ENCODE assay signal across 16 mouse cellular contexts in the genomic region with DNA sequence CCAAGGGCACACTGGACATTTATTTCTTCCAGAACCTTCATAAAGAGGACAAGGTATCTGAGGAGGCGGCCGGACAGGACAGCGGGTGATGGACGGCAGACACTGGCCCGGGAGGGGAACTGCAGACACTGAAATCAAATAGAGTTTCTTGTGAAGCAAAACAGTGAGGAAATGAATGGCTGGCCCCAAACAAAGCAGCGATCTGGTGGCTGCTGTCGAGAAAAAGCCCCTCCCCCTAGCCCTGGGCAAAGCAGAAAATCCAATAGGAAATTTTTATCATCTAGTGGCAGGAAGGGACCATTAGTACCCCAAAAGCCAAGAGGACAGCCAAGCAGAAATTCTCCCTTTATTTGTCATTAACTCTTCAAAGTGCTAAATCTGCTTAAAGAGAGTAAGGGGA. TPM values are rescaled to one million over a fixed set of nuclear protein-coding genes. Genes with fewer than 3 reads are reported as not detected.
DNase-seq lines count a peak whose midpoint lies in the region; ATAC-seq and TF ChIP-seq lines count a peak whose summit lies in the region.
"Had no signal": no experiment of that assay in that cellular context is flagged by ENCODE, and none has a peak within 500 bp of the region (broad histone marks: within the 10 kb centered on the region; RNA-seq: fewer than 3 reads in every experiment).

No protein-coding gene starts in this region.

- H3K36me3 ChIP-seq in hindbrain, embryonic 10.5 days: no peaks in the 10 kb centered on the region
- no peaks in the 10 kb centered on the region for H3K36me3 ChIP-seq in hindbrain, postnatal 0 days (ENCODE audit: insufficient read depth, low read length)
- no peaks in the 10 kb centered on the region for H3K36me3 ChIP-seq in forebrain, embryonic 13.5 days (ENCODE audit: poor library complexity, severe bottlenecking)
- H3K36me3 ChIP-seq in midbrain, embryonic 13.5 days: no peaks in the 10 kb centered on the region
- H3K36me3 ChIP-seq: kidney, embryonic 15.5 days; lung, embryonic 15.5 days had no signal

- H3K4me3 ChIP-seq in hindbrain, embryonic 10.5 days: no peak overlapping the region
- H3K4me3 ChIP-seq in hindbrain, postnatal 0 days (ENCODE audit: low read length): no peak overlapping the region
- H3K4me3 ChIP-seq in forebrain, embryonic 13.5 days: no peak overlapping the region
- H3K4me3 ChIP-seq in midbrain, embryonic 13.5 days (replicated peaks): no peak overlapping the region
- H3K4me3 ChIP-seq: kidney, embryonic 15.5 days; lung, embryonic 15.5 days; myocyte had no signal

- no peak overlapping the region for H3K4me2 ChIP-seq in hindbrain, postnatal 0 days (ENCODE audit: low read depth, low read length)
- H3K4me2 ChIP-seq in forebrain, embryonic 13.5 days: peak overlapping the region; percentile 28
- peak overlapping the region; percentile 19; the same call in 1 of the 2 replicates for H3K4me2 ChIP-seq in midbrain, embryonic 13.5 days (replicated peaks)
- H3K4me2 ChIP-seq: kidney, embryonic 15.5 days; lung, embryonic 15.5 days had no signal

- H3K27ac ChIP-seq in hindbrain, embryonic 10.5 days: peak overlapping the region; percentile 80
- no peak overlapping the region for H3K27ac ChIP-seq in hindbrain, postnatal 0 days
- H3K27ac ChIP-seq in forebrain, embryonic 13.5 days: 0 out of 2 replicates have a peak overlapping the region, but pooled peaks have one; percentile 3
- H3K27ac ChIP-seq in midbrain, embryonic 13.5 days: peak overlapping the region; percentile 58
- H3K27ac ChIP-seq: kidney, embryonic 15.5 days; lung, embryonic 15.5 days had no signal

- no peaks in the 10 kb centered on the region for H3K27me3 ChIP-seq in hindbrain, embryonic 10.5 days (ENCODE audit: insufficient read depth, poor library complexity, severe bottlenecking)
- H3K27me3 ChIP-seq in hindbrain, postnatal 0 days (ENCODE audit: insufficient read depth, low read length): no peaks in the 10 kb centered on the region
- H3K27me3 ChIP-seq in forebrain, embryonic 13.5 days: no peaks in the 10 kb centered on the region
- H3K27me3 ChIP-seq in midbrain, embryonic 13.5 days: no peaks in the 10 kb centered on the region
- H3K27me3 ChIP-seq: kidney, embryonic 15.5 days; lung, embryonic 15.5 days had no signal

- no peak for TF ChIP-seq CTCF in hindbrain, postnatal 0 days (IDR thresholded peaks at IDR 0.05; ENCODE audit: low read depth)

- peak; percentile 38 for DNase-seq in hindbrain, embryonic 10.5 days (ENCODE audit: low spot score)
- no peak for DNase-seq in hindbrain, postnatal 0 days (ENCODE audit: low spot score)
- DNase-seq in embryo, embryonic 10 days (ENCODE audit: low spot score): peak; percentile 43
- no peak for DNase-seq in lung, postnatal 10 days
- DNase-seq in left cerebral cortex, adult 11 months (ENCODE audit: low spot score): no peak
- DNase-seq: cerebellum, adult 11 months; thymus, adult 2 months had no signal

- no peaks in the 10 kb centered on the region for H3K9me3 ChIP-seq in hindbrain, embryonic 10.5 days
- no peaks in the 10 kb centered on the region for H3K9me3 ChIP-seq in hindbrain, postnatal 0 days (ENCODE audit: low read length)
- H3K9me3 ChIP-seq in forebrain, embryonic 13.5 days (replicated peaks): no peaks in the 10 kb centered on the region
- no peaks in the 10 kb centered on the region for H3K9me3 ChIP-seq in midbrain, embryonic 13.5 days
- H3K9me3 ChIP-seq: kidney, embryonic 15.5 days; lung, embryonic 15.5 days had no signal

- no peak for ATAC-seq in hindbrain, postnatal 0 days
- peak; percentile 63; the same call in 1 of the 2 replicates for ATAC-seq in forebrain, embryonic 13.5 days
- no peak for ATAC-seq in midbrain, embryonic 13.5 days
- no peak for ATAC-seq in inflammation-experienced regulatory T-cells, adult 6 months

- 25% methylated on average over 7 of the region's 7 CpGs for WGBS in hindbrain, embryonic 10.5 days
- 13% methylated on average over 7 of the region's 7 CpGs for WGBS in hindbrain, postnatal 0 days
- WGBS in forebrain, embryonic 13.5 days: 3% methylated on average over 7 of the region's 7 CpGs
- 26% methylated on average over 7 of the region's 7 CpGs for WGBS in midbrain, embryonic 13.5 days

- peaks cover 33% of the 10 kb centered on the region for H3K4me1 ChIP-seq in hindbrain, embryonic 10.5 days (replicated peaks)
- peaks cover 4% of the 10 kb centered on the region; the same call in 1 of the 2 replicates for H3K4me1 ChIP-seq in hindbrain, postnatal 0 days (ENCODE audit: insufficient read depth, low read length)
- peaks cover 28% of the 10 kb centered on the region for H3K4me1 ChIP-seq in forebrain, embryonic 13.5 days
- H3K4me1 ChIP-seq in midbrain, embryonic 13.5 days (replicated peaks): peaks cover 26% of the 10 kb centered on the region
- H3K4me1 ChIP-seq: lung, embryonic 15.5 days had no signal

- H3K9ac ChIP-seq in hindbrain, postnatal 0 days (replicated peaks; ENCODE audit: low read length): no peak overlapping the region
- no peak overlapping the region for H3K9ac ChIP-seq in forebrain, embryonic 13.5 days
- no peak overlapping the region for H3K9ac ChIP-seq in midbrain, embryonic 13.5 days (replicated peaks)
- H3K9ac ChIP-seq: kidney, embryonic 15.5 days; lung, embryonic 15.5 days had no signal

RNA-seq across cellular contexts. Expression of a gene that starts 42.9 kb away (rescaled TPM):
- polyA plus RNA-seq in hindbrain, embryonic 10.5 days (2016; fragmentation: Nextera tagmentation; extraction: Ambion mirVana): 1.6 and 1.7 TPM in 2 replicates
- total RNA-seq in hindbrain, postnatal 0 days (2014; rRNA removed): 74.4 and 117 TPM in 2 replicates
- 110 and 120 TPM in 2 replicates for polyA plus RNA-seq in hindbrain, postnatal 0 days (2015; fragmentation: Nextera tagmentation; extraction: Ambion mirVana)
- polyA plus RNA-seq in forebrain, embryonic 13.5 days (2015; fragmentation: Nextera tagmentation; extraction: Ambion mirVana): 65.6 and 81.2 TPM in 2 replicates
- 56.1 and 59.7 TPM in 2 replicates for polyA plus RNA-seq in midbrain, embryonic 13.5 days (2015; fragmentation: Nextera tagmentation; extraction: Ambion mirVana)
- polyA plus RNA-seq in inflammation-experienced regulatory T-cells, adult 6 months (2017; shearing (Covaris generic)): not detected
- total RNA-seq: gastrocnemius, postnatal 4 days; liver, adult 2 months; megakaryocyte progenitor cell, adult 5-6 weeks had no signal
- polyA plus RNA-seq: liver, adult 2 months; myocyte had no signal

Comparison
In these comparisons a context has a peak if more than half of its experiments do, and no peak if none do; other contexts are left out.
1. DNase-seq: peak in hindbrain, embryonic 10.5 days (single experiment) and embryo, embryonic 10 days (single experiment); none in hindbrain, postnatal 0 days (single experiment), lung, postnatal 10 days (single experiment) and left cerebral cortex, adult 11 months (single experiment).
2. RNA of a gene that starts 42.9 kb away (polyA plus RNA-seq): 110 to 120 TPM in hindbrain, postnatal 0 days, 65.6 to 81.2 TPM in forebrain, embryonic 13.5 days and 56.1 to 59.7 TPM in midbrain, embryonic 13.5 days; 1.6 to 1.7 TPM in hindbrain, embryonic 10.5 days and not detected in inflammation-experienced regulatory T-cells, adult 6 months; every median in the first group is over 10 times any median in the second.